Mouse (Mus musculus): ENCODE data around the gene Tle3.

GRCm38 (mm10) chr9:61372510-61372975 is 377 bp downstream of the Tle3 start:
- 0 out of 2 replicates have a peak, but pooled peaks have one; percentile 2 for TF ChIP-seq POLR2A (IDR thresholded peaks at IDR 0.05; ENCODE audit: borderline replicate concordance, control insufficient read depth, low read depth, low read length)
- TF ChIP-seq CTCF (IDR thresholded peaks at IDR 0.05; ENCODE audit: control insufficient read depth, insufficient read depth, low read length) = no peak

Data from bone marrow, adult 2 months (tissue).